Mouse (Mus musculus) brain, embryonic 14.5 days (tissue): ENCODE measurements around the gene Oaz1. TPM values are rescaled to one million over a fixed set of nuclear protein-coding genes. Genes with fewer than 3 reads are reported as not detected.
A peak's percentile ranks its signal among the peaks of the same experiment; 100 is the strongest.

ENCODE experiments used
- DNase-seq: peaks from one replicate; pipeline ENCODE4 v3.0.0-alpha.2; 2011; ENCODE audit warnings: low read depth
- CTCF ChIP-seq: fragments of 200-500 bp; IDR thresholded peaks from 2 replicates; pipeline ENCODE4 v1.5.1; 2012; ENCODE audit warnings: inconsistent platforms, mild to moderate bottlenecking, moderate library complexity, borderline replicate concordance; ENCODE audit not compliant: insufficient read depth, insufficient read length; ENCODE audit errors: extremely low read depth
- POLR2A ChIP-seq: fragments of 200-500 bp; IDR thresholded peaks from 2 replicates; pipeline ENCODE4 v1.6.1; 2012; ENCODE audit warnings: mild to moderate bottlenecking, inconsistent platforms, borderline replicate concordance; ENCODE audit not compliant: poor library complexity, insufficient read depth, insufficient read length, severe bottlenecking; ENCODE audit errors: extremely low read depth
- polyA plus RNA-seq: library from polyadenylated mRNA; depleted of rRNA; stranded (reverse); fragments of >200 nt; gene quantifications from 2 replicates; pipeline ENCODE4 v1.2.3, GENCODE M21; 2012

The Oaz1 gene
- polyA plus RNA-seq, 1 experiment: 685 TPM

- TF ChIP-seq CTCF (no peak), POLR2A (no peak)
- DNase-seq: no peak
Measured at GRCm38 (mm10) chr10:80845055-80845693, 18.7 kb downstream of the Oaz1 start.

- TF ChIP-seq POLR2A: no peak
- no peak for TF ChIP-seq CTCF
- no peak for DNase-seq
Measured at GRCm38 (mm10) chr10:80845732-80846131, 19.3 kb downstream of the Oaz1 start.

GRCm38 (mm10) chr10:80848571-80848970, 22.1 kb downstream of the Oaz1 start:
- DNase-seq: no peak
- TF ChIP-seq POLR2A (no peak), CTCF (no peak)

- TF ChIP-seq POLR2A: peak; percentile 89
- no peak for TF ChIP-seq CTCF
- peak; percentile 99 for DNase-seq
Measured at GRCm38 (mm10) chr10:80854913-80855748, 28.7 kb downstream of the Oaz1 start, which contains the start of the genes Lsm7 and Sppl2b. Gene Lsm7, minus strand, starts transcription at chr10:80855209. Gene Sppl2b, plus strand, starts transcription at chr10:80855275.

- no peak for DNase-seq
- TF ChIP-seq CTCF (no peak), POLR2A (no peak)
Measured at GRCm38 (mm10) chr10:80855749-80856073, 29.3 kb downstream of the Oaz1 start.

GRCm38 (mm10) chr10:80856267-80856666, 29.8 kb downstream of the Oaz1 start:
- DNase-seq: no peak

GRCm38 (mm10) chr10:80856908-80857307, 30.5 kb downstream of the Oaz1 start:
- TF ChIP-seq CTCF (no peak), POLR2A (no peak)
- DNase-seq: no peak

More at GRCm38 (mm10) chr10:80856267-80856666, 29.8 kb downstream of the Oaz1 start:
- TF ChIP-seq POLR2A (no peak), CTCF (peak; percentile 22; the same call in 1 of the 2 replicates)

- TF ChIP-seq CTCF (no peak), POLR2A (no peak)
- peak; percentile 35 for DNase-seq
Measured at GRCm38 (mm10) chr10:80857386-80857785, 30.9 kb downstream of the Oaz1 start.

GRCm38 (mm10) chr10:80857848-80858247, 31.4 kb downstream of the Oaz1 start:
- DNase-seq: no peak
- no peak for TF ChIP-seq POLR2A

- TF ChIP-seq CTCF (no peak), POLR2A (no peak)
- DNase-seq: no peak
Measured at GRCm38 (mm10) chr10:80858350-80858935, 32.0 kb downstream of the Oaz1 start.

GRCm38 (mm10) chr10:80862305-80862704, 35.8 kb downstream of the Oaz1 start:
- DNase-seq: no peak
- no peak for TF ChIP-seq POLR2A
- TF ChIP-seq CTCF: no peak

GRCm38 (mm10) chr10:80864446-80864845, 38.0 kb downstream of the Oaz1 start:
- DNase-seq: no peak
- no peak for TF ChIP-seq CTCF
- no peak for TF ChIP-seq POLR2A

- no peak for DNase-seq
- TF ChIP-seq POLR2A (no peak), CTCF (no peak)
Measured at GRCm38 (mm10) chr10:80870993-80871392, 44.5 kb downstream of the Oaz1 start.
